8 mouse cellular contexts compared by ENCODE assay signal in genomic region chr7:114292501-114292971, GRCm38 (mm10). TPM values are rescaled to one million over a fixed set of nuclear protein-coding genes. Genes with fewer than 3 reads are reported as not detected.
A peak's percentile ranks its signal among the peaks of the same experiment; 100 is the strongest.
DNase-seq lines count a peak whose midpoint lies in the region; ATAC-seq and TF ChIP-seq lines count a peak whose summit lies in the region.

No protein-coding gene starts in this region.

- peaks cover 47% of the 10 kb centered on the region for H3K4me1 ChIP-seq in thymus, adult 2 months (replicated peaks; ENCODE audit: control insufficient read depth, insufficient read depth, low read length)
- H3K4me1 ChIP-seq in embryonic facial prominence, embryonic 14.5 days (ENCODE audit: control insufficient read depth, insufficient read depth, low read length) = peaks cover 7% of the 10 kb centered on the region; the same call in 1 of the 2 replicates
- H3K4me1 ChIP-seq in heart, embryonic 12.5 days (replicated peaks) = peaks cover 14% of the 10 kb centered on the region
- peaks cover 10% of the 10 kb centered on the region for H3K4me1 ChIP-seq in kidney, embryonic 14.5 days (ENCODE audit: control insufficient read depth, insufficient read depth, low read length)
- peaks cover 20% of the 10 kb centered on the region for H3K4me1 ChIP-seq in liver, embryonic 12.5 days
- H3K4me1 ChIP-seq in midbrain, postnatal 0 days (ENCODE audit: insufficient read depth, low read length) = no peaks in the 10 kb centered on the region

- 38% methylated on average over 12 of the region's 12 CpGs for WGBS in thymus, adult 2 months
- 13% methylated on average over 12 of the region's 12 CpGs for WGBS in embryonic facial prominence, embryonic 14.5 days
- 7% methylated on average over 12 of the region's 12 CpGs for WGBS in heart, embryonic 12.5 days
- 15% methylated on average over 12 of the region's 12 CpGs for WGBS in kidney, embryonic 14.5 days
- WGBS in liver, embryonic 12.5 days (ENCODE audit: insufficient replicate concordance) = 14% methylated on average over 12 of the region's 12 CpGs
- WGBS in midbrain, postnatal 0 days = 12% methylated on average over 12 of the region's 12 CpGs

- no peak for TF ChIP-seq POLR2A in thymus, adult 2 months (IDR thresholded peaks at IDR 0.05; ENCODE audit: control insufficient read depth, extremely low read depth, insufficient read depth, low read length, poor library complexity)

- H3K4me2 ChIP-seq in embryonic facial prominence, embryonic 14.5 days (ENCODE audit: low read depth, low read length) = peak overlapping the region; percentile 49
- H3K4me2 ChIP-seq in heart, embryonic 12.5 days = peak overlapping the region; percentile 64
- H3K4me2 ChIP-seq in kidney, embryonic 14.5 days (replicated peaks; ENCODE audit: low read depth, low read length) = peak overlapping the region; percentile 32
- peak overlapping the region; percentile 60 for H3K4me2 ChIP-seq in liver, embryonic 12.5 days
- peak overlapping the region; percentile 30 for H3K4me2 ChIP-seq in midbrain, postnatal 0 days (ENCODE audit: low read depth, low read length, poor library complexity, severe bottlenecking)

- ATAC-seq in embryonic facial prominence, embryonic 14.5 days (ENCODE audit: low read depth) = no peak
- ATAC-seq in heart, embryonic 12.5 days (ENCODE audit: insufficient number of reproducible peaks, low FRiP score) = peak; percentile 82
- ATAC-seq in kidney, embryonic 14.5 days (ENCODE audit: low FRiP score, low TSS enrichment) = peak; percentile 79
- ATAC-seq in liver, embryonic 12.5 days = 0 out of 2 replicates have a peak, but pooled peaks have one; percentile 24
- no peak for ATAC-seq in midbrain, postnatal 0 days (ENCODE audit: low FRiP score)

- no peak overlapping the region for H3K4me3 ChIP-seq in thymus, adult 2 months (ENCODE audit: control insufficient read depth, insufficient read depth, low read length)
- H3K4me3 ChIP-seq in embryonic facial prominence, embryonic 14.5 days (ENCODE audit: low read depth, low read length) = peak overlapping the region; percentile 20
- peak overlapping the region; percentile 32 for H3K4me3 ChIP-seq in heart, embryonic 12.5 days
- H3K4me3 ChIP-seq in kidney, embryonic 14.5 days (ENCODE audit: low read length) = peak overlapping the region; percentile 14; the same call in 1 of the 2 replicates
- peak overlapping the region; percentile 33 for H3K4me3 ChIP-seq in liver, embryonic 12.5 days
- no peak overlapping the region for H3K4me3 ChIP-seq in midbrain, postnatal 0 days (ENCODE audit: low read depth, low read length)

- peak overlapping the region; percentile 37 for H3K9ac ChIP-seq in embryonic facial prominence, embryonic 14.5 days (ENCODE audit: low read depth, low read length)
- peak overlapping the region; percentile 66 for H3K9ac ChIP-seq in heart, embryonic 12.5 days
- H3K9ac ChIP-seq in kidney, embryonic 14.5 days (ENCODE audit: low read depth, low read length) = no peak overlapping the region
- H3K9ac ChIP-seq in liver, embryonic 12.5 days = peak overlapping the region; percentile 46
- no peak overlapping the region for H3K9ac ChIP-seq in midbrain, postnatal 0 days (replicated peaks; ENCODE audit: low read length, poor library complexity, severe bottlenecking)

- no peaks in the 10 kb centered on the region for H3K9me3 ChIP-seq in embryonic facial prominence, embryonic 14.5 days (ENCODE audit: control insufficient read depth, low read length)
- no peaks in the 10 kb centered on the region for H3K9me3 ChIP-seq in heart, embryonic 12.5 days (replicated peaks)
- H3K9me3 ChIP-seq in kidney, embryonic 14.5 days (ENCODE audit: control insufficient read depth, low read length) = no peaks in the 10 kb centered on the region
- no peaks in the 10 kb centered on the region for H3K9me3 ChIP-seq in liver, embryonic 12.5 days (replicated peaks)
- H3K9me3 ChIP-seq in midbrain, postnatal 0 days (ENCODE audit: low read length) = no peaks in the 10 kb centered on the region

- TF ChIP-seq CTCF in thymus, adult 2 months (IDR thresholded peaks at IDR 0.05; ENCODE audit: borderline replicate concordance, control insufficient read depth, extremely low read depth, insufficient read depth, low read length, poor library complexity) = 0 out of 2 replicates have a peak, but pooled peaks have one; percentile 13
- TF ChIP-seq CTCF in midbrain, postnatal 0 days (IDR thresholded peaks at IDR 0.05) = no peak

- H3K36me3 ChIP-seq in thymus, adult 2 months (ENCODE audit: control insufficient read depth, insufficient read depth, low read length) = no peaks in the 10 kb centered on the region
- H3K36me3 ChIP-seq in embryonic facial prominence, embryonic 14.5 days (ENCODE audit: control insufficient read depth, insufficient read depth, low read length) = no peaks in the 10 kb centered on the region
- no peaks in the 10 kb centered on the region for H3K36me3 ChIP-seq in heart, embryonic 12.5 days
- no peaks in the 10 kb centered on the region for H3K36me3 ChIP-seq in kidney, embryonic 14.5 days (ENCODE audit: control insufficient read depth, insufficient read depth, low read length)
- no peaks in the 10 kb centered on the region for H3K36me3 ChIP-seq in liver, embryonic 12.5 days
- H3K36me3 ChIP-seq in midbrain, postnatal 0 days (ENCODE audit: insufficient read depth, low read length) = no peaks in the 10 kb centered on the region
- no peaks in the 10 kb centered on the region for H3K36me3 ChIP-seq in splenic B cell, adult 2 months (ENCODE audit: control insufficient read depth, insufficient read depth, low read length, poor library complexity, severe bottlenecking)

- no peaks in the 10 kb centered on the region for H3K27me3 ChIP-seq in thymus, adult 2 months (ENCODE audit: control insufficient read depth, insufficient read depth, low read length)
- no peaks in the 10 kb centered on the region for H3K27me3 ChIP-seq in embryonic facial prominence, embryonic 14.5 days (replicated peaks; ENCODE audit: control insufficient read depth, insufficient read depth, low read length)
- no peaks in the 10 kb centered on the region for H3K27me3 ChIP-seq in heart, embryonic 12.5 days (replicated peaks)
- H3K27me3 ChIP-seq in kidney, embryonic 14.5 days (ENCODE audit: control insufficient read depth, insufficient read depth, low read length) = no peaks in the 10 kb centered on the region
- H3K27me3 ChIP-seq in liver, embryonic 12.5 days (replicated peaks) = no peaks in the 10 kb centered on the region
- no peaks in the 10 kb centered on the region for H3K27me3 ChIP-seq in midbrain, postnatal 0 days (ENCODE audit: insufficient read depth, low read length)
- no peaks in the 10 kb centered on the region for H3K27me3 ChIP-seq in splenic B cell, adult 2 months (ENCODE audit: control insufficient read depth, insufficient read depth, low read length, poor library complexity, severe bottlenecking)

- peak overlapping the region; percentile 25; the same call in 1 of the 2 replicates for H3K27ac ChIP-seq in thymus, adult 2 months (ENCODE audit: control insufficient read depth, insufficient read depth, low read length)
- no peak overlapping the region for H3K27ac ChIP-seq in embryonic facial prominence, embryonic 14.5 days (replicated peaks; ENCODE audit: low read depth, low read length)
- peak overlapping the region; percentile 64; the same call in 1 of the 2 replicates for H3K27ac ChIP-seq in heart, embryonic 12.5 days (ENCODE audit: poor library complexity, severe bottlenecking)
- H3K27ac ChIP-seq in kidney, embryonic 14.5 days (ENCODE audit: low read depth, low read length) = no peak overlapping the region; the same call in 1 of the 2 replicates
- H3K27ac ChIP-seq in liver, embryonic 12.5 days = peak overlapping the region; percentile 70
- H3K27ac ChIP-seq in midbrain, postnatal 0 days (ENCODE audit: low read depth, low read length) = no peak overlapping the region

- no peak for DNase-seq in thymus, adult 2 months
- DNase-seq in thymus, postnatal 25 days = no peak
- DNase-seq in embryonic facial prominence, embryonic 14.5 days (ENCODE audit: low spot score) = no peak
- peak; percentile 68 for DNase-seq in midbrain, postnatal 0 days (ENCODE audit: low spot score)
- peak; percentile 35 for DNase-seq in splenic B cell, adult 2 months (ENCODE audit: low read depth, low spot score)

RNA-seq across cellular contexts. Expression of gene Psma1, which starts 16.6 kb away (rescaled TPM):
- 112 and 133 TPM in 2 replicates for polyA plus RNA-seq in thymus, adult 2 months (2012; rRNA removed)
- 335 and 353 TPM in 2 replicates for polyA plus RNA-seq in embryonic facial prominence, embryonic 14.5 days (2014; fragmentation: Nextera tagmentation; extraction: Ambion mirVana)
- 305 and 313 TPM in 2 replicates for polyA plus RNA-seq in heart, embryonic 12.5 days (2016; fragmentation: Nextera tagmentation; extraction: Ambion mirVana)
- 466 and 570 TPM in 2 replicates for polyA plus RNA-seq in kidney, embryonic 14.5 days (2014; fragmentation: Nextera tagmentation; extraction: Ambion mirVana)
- polyA plus RNA-seq in liver, embryonic 12.5 days (2016; fragmentation: Nextera tagmentation; extraction: Ambion mirVana) = 336 and 348 TPM in 2 replicates
- total RNA-seq in midbrain, postnatal 0 days (2014; rRNA removed) = 158 and 167 TPM in 2 replicates
- 317 and 329 TPM in 2 replicates for polyA plus RNA-seq in midbrain, postnatal 0 days (2015; fragmentation: Nextera tagmentation; extraction: Ambion mirVana)

RNA-seq across cellular contexts. Expression of gene Copb1, which starts 38.0 kb away (rescaled TPM):
- polyA plus RNA-seq in thymus, adult 2 months (2012; rRNA removed) = 42.1 and 43.5 TPM in 2 replicates
- polyA plus RNA-seq in embryonic facial prominence, embryonic 14.5 days (2014; fragmentation: Nextera tagmentation; extraction: Ambion mirVana) = 150 and 156 TPM in 2 replicates
- 93.1 and 93.4 TPM in 2 replicates for polyA plus RNA-seq in heart, embryonic 12.5 days (2016; fragmentation: Nextera tagmentation; extraction: Ambion mirVana)
- 104 and 136 TPM in 2 replicates for polyA plus RNA-seq in kidney, embryonic 14.5 days (2014; fragmentation: Nextera tagmentation; extraction: Ambion mirVana)
- polyA plus RNA-seq in liver, embryonic 12.5 days (2016; fragmentation: Nextera tagmentation; extraction: Ambion mirVana) = 63.4 and 64.4 TPM in 2 replicates
- total RNA-seq in midbrain, postnatal 0 days (2014; rRNA removed) = 47.1 and 59.5 TPM in 2 replicates
- 64.6 and 65.1 TPM in 2 replicates for polyA plus RNA-seq in midbrain, postnatal 0 days (2015; fragmentation: Nextera tagmentation; extraction: Ambion mirVana)

Comparison
In these comparisons a context has a peak if more than half of its experiments do, and no peak if none do; other contexts are left out.
1. DNase-seq: peak in midbrain, postnatal 0 days (single experiment) and splenic B cell, adult 2 months (single experiment); none in thymus, adult 2 months (single experiment), thymus, postnatal 25 days (single experiment) and embryonic facial prominence, embryonic 14.5 days (single experiment).
2. H3K27ac ChIP-seq: peak in thymus, adult 2 months (single experiment), heart, embryonic 12.5 days (single experiment) and liver, embryonic 12.5 days (single experiment); none in embryonic facial prominence, embryonic 14.5 days (single experiment), kidney, embryonic 14.5 days (single experiment) and midbrain, postnatal 0 days (single experiment).
3. H3K4me3 ChIP-seq: peak in embryonic facial prominence, embryonic 14.5 days (single experiment), heart, embryonic 12.5 days (single experiment), kidney, embryonic 14.5 days (single experiment) and liver, embryonic 12.5 days (single experiment); none in thymus, adult 2 months (single experiment) and midbrain, postnatal 0 days (single experiment).
4. ATAC-seq: peak in heart, embryonic 12.5 days (single experiment), kidney, embryonic 14.5 days (single experiment) and liver, embryonic 12.5 days (single experiment); none in embryonic facial prominence, embryonic 14.5 days (single experiment) and midbrain, postnatal 0 days (single experiment).
5. H3K9ac ChIP-seq: peak in embryonic facial prominence, embryonic 14.5 days (single experiment), heart, embryonic 12.5 days (single experiment) and liver, embryonic 12.5 days (single experiment); none in kidney, embryonic 14.5 days (single experiment) and midbrain, postnatal 0 days (single experiment).
6. Peak in every context shown above with its lines, with median percentiles within 50 percentile points of each other: H3K4me2 ChIP-seq.